Mouse (Mus musculus): ENCODE results near the gene Il25.

GRCm38 (mm10) chr14:54897445-54897844, 35.0 kb upstream of the Il25 start:
- TF ChIP-seq CTCF (IDR thresholded peaks at IDR 0.05; ENCODE audit: extremely low read depth, insufficient read depth, low read length) (no peak), POLR2A (IDR thresholded peaks at IDR 0.05; ENCODE audit: extremely low read depth, insufficient read depth, low read length) (no peak)

Measured in cortical plate, adult 2 months (tissue).